Mouse (Mus musculus) urinary bladder, postnatal 25 days (tissue): ENCODE measurements around the gene Wbp1l.

Experiments used
- DNase-seq: peaks from one replicate; pipeline ENCODE4 v3.0.0; 2022; ENCODE audit warnings: low spot score

Gene Wbp1l

GRCm38 (mm10) chr19:46631637-46632036, 32.8 kb downstream of the Wbp1l start:
- no peak for DNase-seq

GRCm38 (mm10) chr19:46635766-46636165, 36.9 kb downstream of the Wbp1l start:
- no peak for DNase-seq

- no peak for DNase-seq
Measured at GRCm38 (mm10) chr19:46637598-46637997, 38.7 kb downstream of the Wbp1l start.

- no peak for DNase-seq
Measured at GRCm38 (mm10) chr19:46639053-46639452, 40.2 kb downstream of the Wbp1l start.

GRCm38 (mm10) chr19:46639496-46639895, 40.6 kb downstream of the Wbp1l start:
- no peak for DNase-seq

GRCm38 (mm10) chr19:46640780-46641179, 41.9 kb downstream of the Wbp1l start:
- DNase-seq: no peak

- DNase-seq: peak; percentile 45
Measured at GRCm38 (mm10) chr19:46641420-46642085, 42.7 kb downstream of the Wbp1l start.

GRCm38 (mm10) chr19:46642136-46642753, 43.4 kb downstream of the Wbp1l start:
- no peak for DNase-seq

GRCm38 (mm10) chr19:46643236-46643635, 44.4 kb downstream of the Wbp1l start:
- DNase-seq: no peak

- no peak for DNase-seq
Measured at GRCm38 (mm10) chr19:46644343-46644792, 45.5 kb downstream of the Wbp1l start.

- no peak for DNase-seq
Measured at GRCm38 (mm10) chr19:46644793-46645602, 46.1 kb downstream of the Wbp1l start.

GRCm38 (mm10) chr19:46646041-46646481, 47.2 kb downstream of the Wbp1l start:
- DNase-seq: no peak

GRCm38 (mm10) chr19:46647254-46647653, 48.4 kb downstream of the Wbp1l start:
- DNase-seq: no peak

- DNase-seq: no peak
Measured at GRCm38 (mm10) chr19:46647850-46648249, 49.0 kb downstream of the Wbp1l start.

GRCm38 (mm10) chr19:46648565-46648964, 49.7 kb downstream of the Wbp1l start:
- no peak for DNase-seq

- no peak for DNase-seq
Measured at GRCm38 (mm10) chr19:46653188-46653587, 54.3 kb downstream of the Wbp1l start.

- no peak for DNase-seq
Measured at GRCm38 (mm10) chr19:46653616-46654235, 54.8 kb downstream of the Wbp1l start.

- DNase-seq: no peak
Measured at GRCm38 (mm10) chr19:46655626-46656025, 56.7 kb downstream of the Wbp1l start.

- DNase-seq: no peak
Measured at GRCm38 (mm10) chr19:46656151-46656840, 57.4 kb downstream of the Wbp1l start.

- no peak for DNase-seq
Measured at GRCm38 (mm10) chr19:46657339-46658020, 58.6 kb downstream of the Wbp1l start.

GRCm38 (mm10) chr19:46658348-46658747, 59.5 kb downstream of the Wbp1l start:
- DNase-seq: no peak
